Mouse (Mus musculus): ENCODE data around the gene Gm44. TPM values are rescaled to one million over a fixed set of nuclear protein-coding genes. Genes with fewer than 3 reads are reported as not detected.

Gene Gm44
- total RNA-seq (2023): not detected

DNA sequence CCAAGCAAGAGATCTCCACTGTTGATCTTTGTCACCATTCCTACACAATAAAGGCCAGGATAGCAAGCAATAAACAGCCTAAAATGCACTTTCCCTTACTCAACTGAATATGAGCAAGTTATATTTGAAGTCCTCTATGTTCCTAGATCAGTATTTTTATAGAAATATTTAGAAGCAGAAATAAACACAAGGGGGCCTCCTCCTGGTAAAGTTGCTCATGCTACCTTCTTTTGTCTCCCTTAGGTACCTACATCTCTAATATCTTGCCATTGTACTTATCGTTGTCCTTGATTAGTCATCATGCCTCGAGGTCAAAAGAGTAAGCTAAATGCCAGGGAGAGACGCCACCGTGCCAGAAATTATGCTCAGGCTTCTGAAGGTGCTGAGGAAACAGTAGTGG lies at the start of gene Gm44:
Gene Gm44 (plus strand): TSS at position 301 of the 400 bp plus-strand sequence.

